In genomic region chr17:47225306-47226269, GRCm38 (mm10) we compare ENCODE assay signal across 9 mouse cellular contexts.
DNase-seq lines count a peak whose midpoint lies in the region; ATAC-seq and TF ChIP-seq lines count a peak whose summit lies in the region.
"Had no signal": no experiment of that assay in that cellular context is flagged by ENCODE, and none has a peak within 500 bp of the region (broad histone marks: within the 10 kb centered on the region; RNA-seq: fewer than 3 reads in every experiment).

No protein-coding gene starts in this region.

- H3K9me3 ChIP-seq in heart, embryonic 10.5 days: no peaks in the 10 kb centered on the region
- no peaks in the 10 kb centered on the region for H3K9me3 ChIP-seq in liver, embryonic 15.5 days (replicated peaks)
- H3K9me3 ChIP-seq: liver, embryonic 13.5 days had no signal

- DNase-seq in heart, adult 2 months: peak; percentile 36 to 49
- DNase-seq in heart, embryonic 10.5 days (ENCODE audit: low spot score): no peak
- DNase-seq in A20 (ENCODE audit: low read depth, low spot score): peak; percentile 34
- DNase-seq in brain, embryonic 14.5 days (ENCODE audit: low read depth): peak; percentile 28
- DNase-seq in right cerebral cortex, postnatal 4 days: peak; percentile 19
- DNase-seq in MN1 (ENCODE audit: low spot score): no peak
- no peak for DNase-seq in urinary bladder, adult 2 months (ENCODE audit: low spot score)
- DNase-seq: liver, embryonic 13.5 days had no signal

- intact Hi-C loops in heart, adult 2 months (cut with DNase I): no loop called here

- H3K27me3 ChIP-seq in heart, adult 2 months (ENCODE audit: control insufficient read depth, insufficient read depth, low read length): no peaks in the 10 kb centered on the region
- H3K27me3 ChIP-seq in heart, embryonic 10.5 days (ENCODE audit: insufficient read depth, poor library complexity, severe bottlenecking): no peaks in the 10 kb centered on the region
- H3K27me3 ChIP-seq in liver, embryonic 15.5 days: no peaks in the 10 kb centered on the region
- H3K27me3 ChIP-seq: liver, embryonic 13.5 days had no signal

- no peak overlapping the region for H3K4me3 ChIP-seq in heart, adult 2 months
- no peak overlapping the region for H3K4me3 ChIP-seq in heart, embryonic 10.5 days
- H3K4me3 ChIP-seq in liver, embryonic 15.5 days (replicated peaks): no peak overlapping the region
- H3K4me3 ChIP-seq: liver, embryonic 13.5 days had no signal

- 65% methylated on average over 18 of the region's 18 CpGs for WGBS in heart, adult 2 months
- 69% methylated on average over 18 of the region's 18 CpGs for WGBS in heart, embryonic 10.5 days
- 33% methylated on average over 18 of the region's 18 CpGs for WGBS in liver, embryonic 15.5 days (ENCODE audit: insufficient replicate concordance)

- no peak for ATAC-seq in liver, embryonic 15.5 days (ENCODE audit: insufficient read depth)

- H3K27ac ChIP-seq in heart, adult 2 months: peak overlapping the region; percentile 1
- no peak overlapping the region for H3K27ac ChIP-seq in heart, embryonic 10.5 days
- H3K27ac ChIP-seq in liver, embryonic 15.5 days (replicated peaks): no peak overlapping the region
- H3K27ac ChIP-seq: liver, embryonic 13.5 days had no signal

- no peak overlapping the region for H3K9ac ChIP-seq in heart, adult 2 months (ENCODE audit: low read depth, low read length)
- H3K9ac ChIP-seq in liver, embryonic 15.5 days: no peak overlapping the region
- H3K9ac ChIP-seq: liver, embryonic 13.5 days had no signal

- TF ChIP-seq CTCF in heart, adult 2 months (IDR thresholded peaks at IDR 0.05): no peak
- no peak for TF ChIP-seq CTCF in brain, embryonic 14.5 days (IDR thresholded peaks at IDR 0.05; ENCODE audit: borderline replicate concordance, extremely low read depth, insufficient read depth, insufficient read length)

- H3K36me3 ChIP-seq in heart, adult 2 months (ENCODE audit: control insufficient read depth, insufficient read depth, low read length): no peaks in the 10 kb centered on the region
- H3K36me3 ChIP-seq in heart, embryonic 10.5 days: peaks cover 13% of the 10 kb centered on the region
- no peaks in the 10 kb centered on the region for H3K36me3 ChIP-seq in liver, embryonic 15.5 days (replicated peaks)
- H3K36me3 ChIP-seq: liver, embryonic 13.5 days had no signal

- H3K79me2 ChIP-seq in heart, adult 2 months (replicated peaks; ENCODE audit: control insufficient read depth, insufficient read depth, low read length): no peaks in the 10 kb centered on the region

- TF ChIP-seq EP300 in heart, adult 2 months (IDR thresholded peaks at IDR 0.05; ENCODE audit: insufficient read depth, low read depth, low read length): no peak

- TF ChIP-seq POLR2A in heart, adult 2 months (IDR thresholded peaks at IDR 0.05; ENCODE audit: insufficient read depth, low read depth, low read length): no peak
- no peak for TF ChIP-seq POLR2A in brain, embryonic 14.5 days (IDR thresholded peaks at IDR 0.05; ENCODE audit: borderline replicate concordance, extremely low read depth, insufficient read depth, insufficient read length, poor library complexity, severe bottlenecking)

- H3K4me2 ChIP-seq in liver, embryonic 15.5 days: peak overlapping the region; percentile 13; the same call in 1 of the 2 replicates
- H3K4me2 ChIP-seq: liver, embryonic 13.5 days had no signal

- H3K4me1 ChIP-seq in heart, adult 2 months (ENCODE audit: control insufficient read depth, insufficient read depth, low read length): peaks cover 2% of the 10 kb centered on the region
- H3K4me1 ChIP-seq in heart, embryonic 10.5 days: peaks cover 4% of the 10 kb centered on the region; the same call in 1 of the 2 replicates
- H3K4me1 ChIP-seq in liver, embryonic 15.5 days (replicated peaks): peaks cover 4% of the 10 kb centered on the region; the same call in 1 of the 2 replicates

Comparison
In these comparisons a context has a peak if more than half of its experiments do, and no peak if none do; other contexts are left out.
1. DNase-seq: peak in heart, adult 2 months (2 of 2), A20 (single experiment), brain, embryonic 14.5 days (single experiment) and right cerebral cortex, postnatal 4 days (single experiment); none in heart, embryonic 10.5 days (single experiment), MN1 (single experiment) and urinary bladder, adult 2 months (single experiment).